Mouse (Mus musculus) brain, embryonic 14.5 days (tissue): ENCODE measurements at regions not wholly inside any gene's neighbourhood (a gene's known extent, or its start where the extent isn't known, plus 50 kb on each side); places are given as distances from the start of the nearest gene placed in this dataset.

Experiments used
- DNase-seq: peaks from one replicate; pipeline ENCODE4 v3.0.0-alpha.2; 2011; ENCODE audit warnings: low read depth
- CTCF ChIP-seq: fragments of 200-500 bp; IDR thresholded peaks from 2 replicates; pipeline ENCODE4 v1.5.1; 2012; ENCODE audit warnings: inconsistent platforms, mild to moderate bottlenecking, moderate library complexity, borderline replicate concordance; ENCODE audit not compliant: insufficient read depth, insufficient read length; ENCODE audit errors: extremely low read depth
- POLR2A ChIP-seq: fragments of 200-500 bp; IDR thresholded peaks from 2 replicates; pipeline ENCODE4 v1.6.1; 2012; ENCODE audit warnings: mild to moderate bottlenecking, inconsistent platforms, borderline replicate concordance; ENCODE audit not compliant: poor library complexity, insufficient read depth, insufficient read length, severe bottlenecking; ENCODE audit errors: extremely low read depth

GRCm38 (mm10) chr4:93493905-93494304 lies 158.6 kb upstream of the Tusc1 start:
- TF ChIP-seq CTCF (no peak), POLR2A (no peak)
- no peak for DNase-seq

- TF ChIP-seq POLR2A (no peak), CTCF (no peak)
- DNase-seq, result no peak
Measured at GRCm38 (mm10) chr4:93493326-93493725, 158.0 kb upstream of the Tusc1 start.

GRCm38 (mm10) chr4:93488570-93488969 lies 153.3 kb upstream of the Tusc1 start:
- no peak for DNase-seq

GRCm38 (mm10) chr4:93486455-93486854 lies 151.1 kb upstream of the Tusc1 start:
- no peak for TF ChIP-seq POLR2A
- TF ChIP-seq CTCF, result no peak
- no peak for DNase-seq

More at GRCm38 (mm10) chr4:93488570-93488969, 153.3 kb upstream of the Tusc1 start:
- no peak for TF ChIP-seq CTCF
- TF ChIP-seq POLR2A, result no peak

GRCm38 (mm10) chr4:93481247-93481646 lies 145.9 kb upstream of the Tusc1 start:
- DNase-seq, result no peak
- TF ChIP-seq POLR2A (no peak), CTCF (no peak)

GRCm38 (mm10) chr4:93477189-93477767 lies 142.0 kb upstream of the Tusc1 start:
- TF ChIP-seq CTCF, result no peak
- TF ChIP-seq POLR2A, result no peak
- DNase-seq, result no peak

GRCm38 (mm10) chr4:93467998-93468397 lies 132.7 kb upstream of the Tusc1 start:
- DNase-seq, result no peak
- TF ChIP-seq POLR2A (no peak), CTCF (no peak)

- TF ChIP-seq CTCF, result no peak
- TF ChIP-seq POLR2A, result no peak
Measured at GRCm38 (mm10) chr4:93467424-93467823, 132.1 kb upstream of the Tusc1 start.

GRCm38 (mm10) chr4:93451357-93451756 lies 116.0 kb upstream of the Tusc1 start:
- TF ChIP-seq CTCF, result no peak
- TF ChIP-seq POLR2A, result no peak
- peak; percentile 58 for DNase-seq

More at GRCm38 (mm10) chr4:93467424-93467823, 132.1 kb upstream of the Tusc1 start:
- DNase-seq, result no peak

- TF ChIP-seq CTCF (no peak), POLR2A (no peak)
- peak; percentile 57 for DNase-seq
Measured at GRCm38 (mm10) chr4:93450831-93451230, 115.5 kb upstream of the Tusc1 start.

GRCm38 (mm10) chr4:93444666-93445065 lies 109.4 kb upstream of the Tusc1 start:
- DNase-seq, result no peak
- TF ChIP-seq POLR2A (no peak), CTCF (no peak)

- no peak for TF ChIP-seq POLR2A
- DNase-seq, result peak; percentile 34
Measured at GRCm38 (mm10) chr4:93438587-93439336, 103.5 kb upstream of the Tusc1 start.
